Mouse (Mus musculus) midbrain, embryonic 14.5 days (tissue): ENCODE results near the gene Olfr309. TPM values are rescaled to one million over a fixed set of nuclear protein-coding genes. Genes with fewer than 3 reads are reported as not detected.

Experiments used
- microRNA-seq: library from miRNA; unstranded; fragments of <30 nt; microRNA quantifications from one replicate; pipeline ENCODE4, GENCODE M21; 2016
- polyA plus RNA-seq: library from polyadenylated mRNA; unstranded; fragments of >200 nt; fragmentation: Nextera tagmentation; extraction: Ambion mirVana; gene quantifications from 2 replicates; pipeline ENCODE4 v1.2.1, GENCODE M21; 2014

Gene Olfr309
- polyA plus RNA-seq, 1 experiment from 2014 or later: not detected

Small RNAs within 50 kb of the gene (microRNA-seq; reads per million reads assigned to microRNA genes)
- gene Gm23192: not detected

Other genes with a start within 250 kb of the Olfr309 start
- not detected in 2 replicates for gene Vmn2r75, start 141.9 kb downstream of the Olfr309 start, polyA plus RNA-seq
- gene Vmn2r76, start 67.4 kb downstream of the Olfr309 start, polyA plus RNA-seq: not detected in 2 replicates
- not detected in 2 replicates for gene Olfr310, start 36.5 kb downstream of the Olfr309 start, polyA plus RNA-seq
- gene Olfr308, start 11.9 kb upstream of the Olfr309 start, polyA plus RNA-seq: not detected in 2 replicates
- not detected in 2 replicates for gene Olfr307, start 23.9 kb upstream of the Olfr309 start, polyA plus RNA-seq
- gene Olfr305, start 53.2 kb upstream of the Olfr309 start, polyA plus RNA-seq: not detected in 2 replicates
- gene Olfr304, start 73.0 kb upstream of the Olfr309 start, polyA plus RNA-seq: not detected in 2 replicates
- gene Olfr303, start 84.1 kb upstream of the Olfr309 start, polyA plus RNA-seq: not detected in 2 replicates
- gene Olfr301, start 90.1 kb upstream of the Olfr309 start, polyA plus RNA-seq: not detected in 2 replicates
- gene Olfr299, start 146.2 kb upstream of the Olfr309 start, polyA plus RNA-seq: not detected in 2 replicates
- gene Olfr298, start 178.8 kb upstream of the Olfr309 start, polyA plus RNA-seq: not detected in 2 replicates
- not detected in 2 replicates for gene Olfr297, start 206.3 kb upstream of the Olfr309 start, polyA plus RNA-seq